Mouse (Mus musculus) testis, postnatal 14 days (tissue): ENCODE data around the gene Asic3.

ENCODE experiments used
- DNase-seq: peaks from one replicate; pipeline ENCODE4 v3.0.0; 2021; ENCODE audit warnings: low spot score

The Asic3 gene

GRCm38 (mm10) chr5:24452030-24452690, 39.0 kb downstream of the Asic3 start, which contains the start of gene Agap3:
TSS of gene Agap3 (plus strand) at chr5:24452177.
- DNase-seq = no peak

DNA sequence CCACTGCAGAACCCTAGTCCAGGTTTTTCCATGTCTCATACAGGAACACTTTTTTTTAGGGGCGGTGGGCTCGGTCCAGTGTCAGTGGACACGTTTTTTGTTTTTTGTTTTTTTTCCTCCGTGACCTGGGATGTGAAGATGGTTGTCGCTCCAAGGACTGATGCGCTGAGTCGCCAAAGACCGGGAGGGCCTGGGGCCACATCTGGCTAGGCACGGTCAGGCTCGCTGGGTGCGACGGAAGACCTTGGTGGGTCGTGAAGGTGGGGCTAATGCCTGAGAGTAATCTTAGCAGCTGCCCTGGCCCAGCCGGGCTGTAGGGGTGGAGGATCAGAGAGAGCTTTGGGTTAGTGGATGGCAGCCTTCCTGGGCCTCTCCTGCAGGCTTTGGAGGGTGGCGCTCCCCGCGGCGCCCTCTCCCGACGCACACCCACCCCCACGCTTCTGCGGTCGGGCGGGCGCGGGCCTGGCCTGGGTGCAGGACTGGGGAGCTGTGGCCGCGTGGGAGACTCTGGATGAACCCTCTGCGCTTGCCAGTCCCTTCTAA, 39.6 kb downstream of the Asic3 start:
- no peak for DNase-seq

DNA sequence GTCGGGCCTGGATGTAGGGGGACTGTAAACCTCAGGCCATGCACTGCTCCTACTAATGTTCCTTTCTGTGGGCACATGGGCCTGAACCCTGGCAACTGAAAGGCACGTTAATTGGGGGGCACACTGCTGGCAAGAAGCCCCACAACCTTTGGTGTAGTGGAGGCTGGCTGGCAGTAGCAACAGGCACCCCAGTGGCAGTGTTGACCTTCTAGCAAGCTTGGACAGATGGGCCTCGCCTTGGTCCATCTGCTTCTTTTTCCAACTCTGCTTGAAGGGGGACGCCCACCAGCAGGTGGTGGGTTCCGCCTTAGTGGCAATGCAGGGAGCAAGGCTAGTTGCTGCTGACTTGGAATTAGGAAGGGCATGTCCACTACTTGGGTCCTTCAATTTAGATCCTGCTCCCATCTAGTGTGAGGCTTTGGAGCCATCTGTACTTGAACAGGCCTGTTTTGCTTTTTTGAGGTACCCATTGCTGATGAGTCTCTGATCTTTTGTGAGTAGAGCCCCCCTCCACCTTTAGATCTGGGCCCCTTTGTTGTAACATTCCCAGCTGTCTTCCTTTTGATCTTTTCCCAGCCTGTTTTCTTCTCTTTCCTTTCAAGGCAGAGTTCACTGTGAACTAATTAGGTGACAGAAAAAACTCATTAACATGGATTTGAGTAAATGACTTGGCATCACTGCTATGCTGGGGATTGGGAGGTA, 40.2 kb downstream of the Asic3 start:
- DNase-seq = no peak

GRCm38 (mm10) chr5:24453985-24454303, 40.8 kb downstream of the Asic3 start:
- no peak for DNase-seq

GRCm38 (mm10) chr5:24455076-24455475, 41.9 kb downstream of the Asic3 start:
- DNase-seq = no peak

GRCm38 (mm10) chr5:24455613-24456012, 42.4 kb downstream of the Asic3 start:
- DNase-seq = no peak

DNA sequence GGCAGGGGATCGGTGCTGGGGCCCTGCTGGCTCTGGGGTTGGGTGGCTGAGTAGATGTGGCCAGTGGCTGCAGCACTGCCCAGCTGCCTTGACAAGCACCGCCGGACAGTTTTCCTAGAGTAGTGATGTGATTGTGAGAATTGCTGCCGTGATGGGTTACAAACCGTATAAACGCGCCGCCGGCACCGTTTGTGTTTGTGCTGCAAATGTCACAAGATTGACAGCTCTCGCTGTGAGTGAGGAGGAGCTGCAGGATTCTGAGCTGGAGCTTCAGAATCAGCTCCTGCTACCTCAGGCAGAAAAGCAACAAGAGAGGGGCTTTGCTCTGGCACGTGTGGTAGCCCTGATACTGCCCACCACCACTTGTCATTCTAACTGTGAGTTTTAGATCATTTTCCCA, 53.6 kb downstream of the Asic3 start:
- no peak for DNase-seq
